Mouse (Mus musculus): ENCODE results near the gene AY358078. TPM values are rescaled to one million over a fixed set of nuclear protein-coding genes. Genes with fewer than 3 reads are reported as not detected.
"Not testable (repeated sequence)": the region's sequence is repeated elsewhere in the genome, so short reads cannot be mapped to it uniquely, and the experiment has no call there.

Gene AY358078
- polyA plus RNA-seq, 1 experiment, result not detected

DNA sequence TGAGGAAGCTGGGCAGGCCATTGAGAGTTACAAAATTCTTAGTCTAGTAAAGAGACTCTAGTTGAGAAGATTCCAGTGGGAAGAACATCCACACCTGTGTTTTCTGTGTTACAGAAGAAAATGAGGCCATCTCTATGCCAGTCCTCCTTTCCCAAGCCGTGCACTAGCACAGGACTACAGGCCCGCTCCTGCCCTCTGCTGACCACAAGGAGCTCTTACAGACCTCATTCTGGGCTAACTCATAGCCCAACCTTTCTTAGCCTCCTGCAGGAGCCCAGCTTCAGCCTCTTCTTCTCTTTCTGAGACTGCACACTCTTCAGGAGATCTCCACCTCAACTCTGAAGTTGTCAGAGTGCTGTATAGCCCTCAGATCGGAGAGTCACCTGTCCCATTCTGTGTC lies 51.2 kb downstream of the AY358078 start:
- peak; percentile 57 for TF ChIP-seq CTCF (IDR thresholded peaks at IDR 0.05; ENCODE audit: low read depth, low read length)
- not testable (repeated sequence) for H3K4me1 ChIP-seq (ENCODE audit: control insufficient read depth, insufficient read depth, low read length); H3K9ac ChIP-seq (ENCODE audit: low read depth, poor library complexity, severe bottlenecking); H3K9me3 ChIP-seq (replicated peaks; ENCODE audit: control insufficient read depth, insufficient read depth, low read length, poor library complexity, severe bottlenecking); H3K4me3 ChIP-seq (ENCODE audit: low read depth, low read length); H3K36me3 ChIP-seq (ENCODE audit: control insufficient read depth, insufficient read depth, low read length, poor library complexity, severe bottlenecking); H3K27ac ChIP-seq (ENCODE audit: insufficient read depth, low read length); H3K27me3 ChIP-seq (ENCODE audit: control insufficient read depth, insufficient read depth, low read length, poor library complexity, severe bottlenecking)

DNA sequence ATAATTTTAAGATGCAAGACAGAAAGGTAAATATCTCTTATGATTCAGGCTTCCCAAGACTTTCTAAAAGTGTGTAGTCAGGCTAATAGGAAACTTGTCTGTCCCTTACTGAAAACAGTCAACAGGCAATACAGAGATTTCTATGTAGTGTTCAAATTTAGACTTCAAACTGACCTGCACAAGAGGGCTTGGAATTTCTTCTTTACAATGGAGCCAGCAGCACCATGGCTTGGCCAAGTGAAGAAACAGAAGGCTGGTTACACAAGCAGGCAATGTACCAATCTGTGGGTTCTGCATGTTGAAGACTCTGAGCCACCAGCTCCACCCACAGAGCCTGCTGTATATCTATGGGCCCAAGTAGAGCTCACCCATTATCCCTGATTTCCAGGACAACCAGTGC lies 53.6 kb downstream of the AY358078 start, which contains the start of gene Ear6:
TSS of gene Ear6 (plus strand) at position 301 of the 400 bp plus-strand sequence.
- Histone ChIP-seq H3K27ac (ENCODE audit: insufficient read depth, low read length) (no peak within 1 kb of the TSS), H3K36me3 (ENCODE audit: control insufficient read depth, insufficient read depth, low read length, poor library complexity, severe bottlenecking) (no peaks in the 10 kb centered on the region), H3K4me3 (ENCODE audit: low read depth, low read length) (no peak within 1 kb of the TSS), H3K4me1 (ENCODE audit: control insufficient read depth, insufficient read depth, low read length) (no peaks in the 10 kb centered on the region), H3K9me3 (replicated peaks; ENCODE audit: control insufficient read depth, insufficient read depth, low read length, poor library complexity, severe bottlenecking) (no peaks in the 10 kb centered on the region), H3K9ac (ENCODE audit: low read depth, poor library complexity, severe bottlenecking) (no peak within 1 kb of the TSS), H3K27me3 (ENCODE audit: control insufficient read depth, insufficient read depth, low read length, poor library complexity, severe bottlenecking) (no peaks in the 10 kb centered on the region)
- TF ChIP-seq POLR2A (IDR thresholded peaks at IDR 0.05; ENCODE audit: insufficient read depth, low read length) (no peak), EP300 (IDR thresholded peaks at IDR 0.05; ENCODE audit: insufficient read depth, low read depth, low read length) (no peak), CTCF (IDR thresholded peaks at IDR 0.05; ENCODE audit: low read depth, low read length) (no peak)

DNA sequence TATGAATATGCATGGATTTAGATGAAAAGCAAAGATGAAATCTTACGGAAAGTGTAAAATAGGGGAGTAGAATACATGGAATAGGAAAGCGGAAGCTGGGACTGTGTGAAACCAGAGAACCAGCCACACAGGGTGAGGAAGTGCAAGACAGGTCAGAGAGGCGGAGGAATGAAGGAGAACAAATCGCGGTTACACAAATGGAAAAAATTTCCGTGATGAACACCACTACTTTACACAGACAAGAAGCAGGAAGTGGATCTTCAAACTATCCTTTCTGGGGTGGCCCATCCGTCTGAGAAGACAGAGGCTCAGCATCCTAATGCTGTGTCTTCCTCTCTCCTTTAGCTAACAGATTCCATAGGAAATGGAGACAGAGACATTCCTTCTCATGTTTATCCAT lies 55.4 kb downstream of the AY358078 start:
- H3K27me3 ChIP-seq (ENCODE audit: control insufficient read depth, insufficient read depth, low read length, poor library complexity, severe bottlenecking); H3K9me3 ChIP-seq (replicated peaks; ENCODE audit: control insufficient read depth, insufficient read depth, low read length, poor library complexity, severe bottlenecking); H3K36me3 ChIP-seq (ENCODE audit: control insufficient read depth, insufficient read depth, low read length, poor library complexity, severe bottlenecking); H3K9ac ChIP-seq (ENCODE audit: low read depth, poor library complexity, severe bottlenecking); H3K4me1 ChIP-seq (ENCODE audit: control insufficient read depth, insufficient read depth, low read length); H3K27ac ChIP-seq (ENCODE audit: insufficient read depth, low read length); H3K4me3 ChIP-seq (ENCODE audit: low read depth, low read length): not testable (repeated sequence)

DNA sequence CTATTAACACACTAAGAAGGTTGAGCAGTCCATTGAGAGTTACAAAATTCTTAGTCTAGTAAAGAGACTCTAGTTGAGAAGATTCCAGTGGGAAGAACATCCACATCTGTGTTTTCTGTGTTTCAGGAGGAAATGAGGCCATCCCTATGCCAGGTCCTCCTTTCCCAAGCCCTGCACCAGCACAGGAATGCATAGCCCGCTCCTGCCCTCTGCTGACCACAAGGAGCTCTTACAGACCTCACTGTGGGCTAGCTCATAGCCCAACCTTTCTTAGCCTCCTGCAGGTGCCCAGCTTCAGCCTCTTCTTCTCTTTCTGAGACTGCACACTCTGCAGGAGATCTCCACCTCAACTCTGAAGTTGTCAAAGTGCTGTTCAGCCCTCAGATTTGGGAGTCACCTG lies 63.8 kb downstream of the AY358078 start:
- not testable (repeated sequence) for H3K9ac ChIP-seq (ENCODE audit: low read depth, poor library complexity, severe bottlenecking); H3K4me3 ChIP-seq (ENCODE audit: low read depth, low read length); H3K36me3 ChIP-seq (ENCODE audit: control insufficient read depth, insufficient read depth, low read length, poor library complexity, severe bottlenecking); H3K4me1 ChIP-seq (ENCODE audit: control insufficient read depth, insufficient read depth, low read length); H3K9me3 ChIP-seq (replicated peaks; ENCODE audit: control insufficient read depth, insufficient read depth, low read length, poor library complexity, severe bottlenecking); H3K27me3 ChIP-seq (ENCODE audit: control insufficient read depth, insufficient read depth, low read length, poor library complexity, severe bottlenecking); H3K27ac ChIP-seq (ENCODE audit: insufficient read depth, low read length)
- TF ChIP-seq CTCF (IDR thresholded peaks at IDR 0.05; ENCODE audit: low read depth, low read length), result peak; percentile 63

DNA sequence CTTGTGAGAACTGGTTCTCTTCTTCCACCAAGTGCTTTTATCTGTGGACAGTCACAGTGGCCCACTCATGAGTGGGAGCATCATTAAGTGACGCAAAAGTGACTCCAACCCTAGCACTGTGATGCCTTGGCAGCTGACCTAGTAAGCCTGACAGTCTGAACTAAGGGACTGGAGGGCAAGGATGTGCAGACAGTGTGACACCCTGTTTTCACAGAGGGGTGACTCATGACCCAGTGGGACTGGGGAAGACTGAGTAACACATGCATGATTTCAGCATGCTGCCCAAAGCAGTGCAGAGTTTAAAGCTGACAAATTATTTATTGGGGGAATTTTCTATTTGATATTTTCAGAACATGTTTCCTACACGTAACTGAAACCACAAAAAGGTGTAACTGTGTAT lies 70.9 kb downstream of the AY358078 start:
- Histone ChIP-seq H3K27me3 (ENCODE audit: control insufficient read depth, insufficient read depth, low read length, poor library complexity, severe bottlenecking) (no peaks in the 10 kb centered on the region), H3K9ac (ENCODE audit: low read depth, poor library complexity, severe bottlenecking) (no peak overlapping the region), H3K36me3 (ENCODE audit: control insufficient read depth, insufficient read depth, low read length, poor library complexity, severe bottlenecking) (no peaks in the 10 kb centered on the region), H3K9me3 (replicated peaks; ENCODE audit: control insufficient read depth, insufficient read depth, low read length, poor library complexity, severe bottlenecking) (no peaks in the 10 kb centered on the region), H3K27ac (ENCODE audit: insufficient read depth, low read length) (no peak overlapping the region), H3K4me1 (ENCODE audit: control insufficient read depth, insufficient read depth, low read length) (no peaks in the 10 kb centered on the region), H3K4me3 (ENCODE audit: low read depth, low read length) (no peak overlapping the region)
- TF ChIP-seq EP300 (IDR thresholded peaks at IDR 0.05; ENCODE audit: insufficient read depth, low read depth, low read length) (no peak), POLR2A (IDR thresholded peaks at IDR 0.05; ENCODE audit: insufficient read depth, low read length) (no peak), CTCF (IDR thresholded peaks at IDR 0.05; ENCODE audit: low read depth, low read length) (no peak)

DNA sequence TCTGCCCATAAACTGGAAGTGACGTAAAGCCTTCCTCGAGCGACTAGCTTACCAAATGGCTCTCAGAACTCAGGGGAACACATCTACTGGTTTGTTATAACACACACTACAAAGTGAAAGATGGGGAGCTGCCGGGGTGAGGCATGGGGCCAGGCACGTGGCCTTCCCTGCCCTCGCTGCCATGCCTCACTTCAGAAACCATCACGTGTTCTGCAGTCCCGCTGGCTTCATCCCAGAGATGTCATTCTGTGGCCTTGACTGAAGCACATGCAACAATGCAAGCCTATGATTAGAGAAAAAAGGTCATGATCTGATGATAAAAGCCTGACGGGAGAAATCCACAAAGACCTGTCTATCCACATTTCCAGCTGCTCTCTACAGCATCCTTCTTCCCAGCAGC lies 71.9 kb downstream of the AY358078 start:
- no peaks in the 10 kb centered on the region for H3K4me1 ChIP-seq (ENCODE audit: control insufficient read depth, insufficient read depth, low read length)
- no peak overlapping the region for H3K9ac ChIP-seq (ENCODE audit: low read depth, poor library complexity, severe bottlenecking)
- H3K36me3 ChIP-seq (ENCODE audit: control insufficient read depth, insufficient read depth, low read length, poor library complexity, severe bottlenecking), result no peaks in the 10 kb centered on the region
- TF ChIP-seq POLR2A (IDR thresholded peaks at IDR 0.05; ENCODE audit: insufficient read depth, low read length) (no peak), EP300 (IDR thresholded peaks at IDR 0.05; ENCODE audit: insufficient read depth, low read depth, low read length) (no peak), CTCF (IDR thresholded peaks at IDR 0.05; ENCODE audit: low read depth, low read length) (no peak)
- H3K27me3 ChIP-seq (ENCODE audit: control insufficient read depth, insufficient read depth, low read length, poor library complexity, severe bottlenecking), result no peaks in the 10 kb centered on the region
- H3K4me3 ChIP-seq (ENCODE audit: low read depth, low read length), result no peak overlapping the region
- H3K9me3 ChIP-seq (replicated peaks; ENCODE audit: control insufficient read depth, insufficient read depth, low read length, poor library complexity, severe bottlenecking), result no peaks in the 10 kb centered on the region
- no peak overlapping the region for H3K27ac ChIP-seq (ENCODE audit: insufficient read depth, low read length)

Other genes with a start within 250 kb of the AY358078 start
- not detected in 2 replicates for gene Gm5622, start 247.3 kb upstream of the AY358078 start, polyA plus RNA-seq (2011; ENCODE audit: insufficient read depth, insufficient read length, low read depth, missing spikeins)
- gene Gm17175, start 226.0 kb upstream of the AY358078 start, polyA plus RNA-seq (2011; ENCODE audit: insufficient read depth, insufficient read length, low read depth, missing spikeins), result not detected in 2 replicates
- gene Gm17174, start 207.9 kb upstream of the AY358078 start, polyA plus RNA-seq (2011; ENCODE audit: insufficient read depth, insufficient read length, low read depth, missing spikeins), result not detected in 2 replicates
- gene Gm17078, start 188.7 kb upstream of the AY358078 start, polyA plus RNA-seq (2011; ENCODE audit: insufficient read depth, insufficient read length, low read depth, missing spikeins), result not detected in 2 replicates
- not detected in 2 replicates for gene Gm4181, start 164.4 kb upstream of the AY358078 start, polyA plus RNA-seq (2011; ENCODE audit: insufficient read depth, insufficient read length, low read depth, missing spikeins)
- not detected in 2 replicates for gene Gm17079, start 104.6 kb upstream of the AY358078 start, polyA plus RNA-seq (2011; ENCODE audit: insufficient read depth, insufficient read length, low read depth, missing spikeins)
- not detected in 2 replicates for gene Gm5800, start 82.9 kb upstream of the AY358078 start, polyA plus RNA-seq (2011; ENCODE audit: insufficient read depth, insufficient read length, low read depth, missing spikeins)
- gene Ang4, start 26.5 kb upstream of the AY358078 start, polyA plus RNA-seq (2011; ENCODE audit: insufficient read depth, insufficient read length, low read depth, missing spikeins), result not detected in 2 replicates
- gene Ear6, start 53.7 kb downstream of the AY358078 start, polyA plus RNA-seq (2011; ENCODE audit: insufficient read depth, insufficient read length, low read depth, missing spikeins), result not detected in 2 replicates
- 19.2 and 24.2 TPM in 2 replicates for gene Mettl17, start 84.8 kb downstream of the AY358078 start, polyA plus RNA-seq (2011; ENCODE audit: insufficient read depth, insufficient read length, low read depth, missing spikeins)
- gene Slc39a2, start 92.8 kb downstream of the AY358078 start, polyA plus RNA-seq (2011; ENCODE audit: insufficient read depth, insufficient read length, low read depth, missing spikeins), result 2.7 and 3.3 TPM in 2 replicates
- gene Ndrg2, start 114.1 kb downstream of the AY358078 start, polyA plus RNA-seq (2011; ENCODE audit: insufficient read depth, insufficient read length, low read depth, missing spikeins), result 26.7 and 30.2 TPM in 2 replicates
- gene Tppp2, start 118.4 kb downstream of the AY358078 start, polyA plus RNA-seq (2011; ENCODE audit: insufficient read depth, insufficient read length, low read depth, missing spikeins), result not detected in 2 replicates
- not detected in 2 replicates for gene Rnase13, start 122.7 kb downstream of the AY358078 start, polyA plus RNA-seq (2011; ENCODE audit: insufficient read depth, insufficient read length, low read depth, missing spikeins)
- 20.5 and 24.8 TPM in 2 replicates for gene Arhgef40, start 184.7 kb downstream of the AY358078 start, polyA plus RNA-seq (2011; ENCODE audit: insufficient read depth, insufficient read length, low read depth, missing spikeins)
- 1.3 and 1.9 TPM in 2 replicates for gene Tmem253, start 215.6 kb downstream of the AY358078 start, polyA plus RNA-seq (2011; ENCODE audit: insufficient read depth, insufficient read length, low read depth, missing spikeins)
- gene Zfp219, start 220.7 kb downstream of the AY358078 start, polyA plus RNA-seq (2011; ENCODE audit: insufficient read depth, insufficient read length, low read depth, missing spikeins), result 64.5 and 69.1 TPM in 2 replicates
- not detected in 2 replicates for gene Olfr221, start 242.4 kb downstream of the AY358078 start, polyA plus RNA-seq (2011; ENCODE audit: insufficient read depth, insufficient read length, low read depth, missing spikeins)